Mouse (Mus musculus) adrenal gland, adult 8-10 months (tissue): ENCODE measurements around the gene Pth1r. TPM values are rescaled to one million over a fixed set of nuclear protein-coding genes. Genes with fewer than 3 reads are reported as not detected.

ENCODE experiments used
- DNase-seq: peaks from one replicate; pipeline ENCODE4 v3.0.0; 2022
- total RNA-seq, 4 experiments: library from RNA; stranded (reverse); gene quantifications; 2 replicates each; pipeline ENCODE4 v1.2.4; 2022

The Pth1r gene
- total RNA-seq, 4 experiments from 2014 or later = 7.2 to 12.3 (median 9.3) TPM

DNA sequence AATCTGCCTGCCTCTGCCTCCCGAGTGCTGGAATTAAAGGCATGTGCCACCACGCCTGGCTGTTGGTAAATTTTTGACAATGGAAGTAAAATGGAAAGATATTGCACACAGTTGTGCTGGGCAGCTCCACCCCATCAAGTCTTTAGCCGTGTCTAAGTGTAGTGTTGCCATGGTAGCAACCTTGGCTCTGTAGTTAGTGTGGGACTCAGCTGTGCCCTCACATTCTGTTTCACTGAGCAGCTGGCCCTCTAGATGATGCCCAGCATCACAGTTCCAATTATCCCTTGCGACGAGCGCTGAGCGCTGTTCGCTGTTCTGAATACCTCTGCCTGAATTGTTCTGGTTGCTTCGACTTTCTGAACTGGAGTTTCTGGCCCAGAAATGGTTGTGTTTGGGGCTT is 65.1 kb downstream of the Pth1r start:
- DNase-seq = peak; percentile 52

DNA sequence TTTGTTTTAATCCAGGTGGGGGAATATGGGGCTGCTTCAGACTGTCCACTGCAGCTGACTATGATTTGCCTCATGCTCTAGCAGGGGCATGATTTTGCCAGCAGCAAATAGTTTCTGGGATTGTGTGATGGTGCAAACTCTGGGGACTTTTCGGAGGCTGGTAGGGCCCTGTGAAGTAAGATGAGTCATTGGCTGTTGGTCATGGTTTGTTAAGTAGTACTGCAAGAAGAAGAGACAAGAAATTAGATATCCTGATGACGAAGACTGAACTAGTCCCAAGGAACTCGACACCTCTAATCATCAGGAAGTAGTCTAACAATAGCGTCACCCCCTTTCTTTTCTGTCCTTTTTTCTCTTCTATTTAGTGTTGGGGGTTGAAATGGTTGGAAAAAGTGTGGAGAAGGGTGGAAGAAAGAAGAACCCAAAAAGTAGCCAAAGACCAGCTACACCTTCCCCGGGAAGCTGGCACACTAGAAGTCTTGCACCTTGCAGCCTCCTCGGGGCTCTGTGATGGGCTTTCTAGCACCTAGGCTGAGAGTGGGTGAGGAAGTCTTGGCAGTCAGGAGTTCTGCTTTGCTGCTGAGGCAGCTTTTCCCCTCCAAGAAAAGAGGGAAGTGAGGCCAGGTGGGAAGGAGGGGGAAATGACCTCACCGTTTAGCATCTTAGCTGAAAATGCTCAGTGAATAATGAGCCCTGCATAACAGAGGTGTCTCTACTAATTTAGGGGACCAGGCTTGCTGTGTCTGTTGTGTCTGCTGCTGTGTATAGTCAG is 66.0 kb downstream of the Pth1r start:
- no peak for DNase-seq

DNA sequence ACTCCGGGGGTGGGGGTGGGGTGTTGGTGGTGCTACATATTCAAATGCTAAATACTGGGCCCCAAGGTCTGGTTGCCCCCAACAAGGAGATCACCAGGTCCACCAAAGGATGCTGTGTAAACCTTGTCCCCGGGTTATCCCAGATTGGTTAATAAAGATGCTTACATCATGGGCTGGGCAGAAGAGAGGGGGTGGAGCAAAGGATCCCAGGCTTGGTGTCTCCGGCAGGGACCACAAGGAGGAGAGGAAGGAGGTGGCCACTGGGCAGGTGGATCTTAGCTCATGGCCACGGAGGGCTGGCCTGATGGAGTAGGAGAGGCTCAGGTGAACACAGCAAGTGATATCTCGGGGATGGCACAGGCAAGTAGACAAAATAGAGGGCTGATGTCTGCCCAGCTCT is 68.1 kb downstream of the Pth1r start:
- DNase-seq = no peak

DNA sequence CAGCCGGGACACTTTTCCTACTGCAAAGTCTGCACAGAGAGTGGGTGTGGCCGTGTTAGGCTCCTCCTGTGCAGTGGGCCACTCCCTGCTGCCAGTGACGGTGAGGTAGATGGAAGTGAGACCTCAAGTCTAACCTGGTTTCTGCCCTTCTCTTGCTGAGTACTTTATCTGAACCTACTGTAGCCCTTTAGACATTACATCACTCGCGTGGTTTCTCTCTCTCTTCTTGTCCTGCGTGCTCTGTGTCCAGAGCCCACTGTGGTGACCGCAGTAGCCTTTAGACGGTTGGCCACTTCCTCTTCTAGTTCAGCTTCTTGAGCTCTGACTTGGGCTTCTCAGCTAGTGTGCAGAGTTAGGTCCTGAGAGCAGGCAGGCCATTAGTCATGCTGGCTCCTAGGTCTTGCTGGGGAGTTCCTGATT is 70.4 kb downstream of the Pth1r start:
- no peak for DNase-seq

DNA sequence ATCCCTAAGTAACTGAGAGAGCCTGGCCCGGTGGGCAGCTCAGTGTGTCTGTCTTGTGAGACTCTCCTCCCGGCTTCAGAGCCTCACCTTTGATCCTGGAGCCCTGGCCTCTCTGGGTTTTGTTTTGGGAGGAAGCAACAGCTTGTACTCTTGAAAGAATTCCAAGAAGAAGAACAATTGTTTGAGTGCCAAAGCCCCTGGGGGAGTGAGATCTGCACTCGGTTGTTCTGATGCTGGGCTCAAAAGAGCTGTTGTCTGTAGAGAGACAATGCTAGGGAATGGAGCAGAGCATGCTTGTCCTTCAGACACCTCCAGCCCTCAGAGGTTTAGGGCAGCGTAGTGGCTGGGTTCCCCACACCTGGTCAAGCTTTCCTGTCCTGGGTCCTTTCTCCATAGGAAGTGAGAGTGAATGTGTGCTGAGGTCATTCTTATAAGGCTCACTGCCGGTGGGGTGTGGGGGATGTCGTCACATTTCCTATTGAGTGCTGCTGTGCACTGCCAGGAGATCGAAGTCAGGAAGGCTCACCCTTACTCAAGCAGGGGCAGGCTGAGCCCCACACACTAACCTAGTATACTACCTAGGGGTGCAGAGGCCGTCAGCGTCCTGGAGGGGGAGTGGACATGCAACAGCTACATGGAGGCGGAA is 73.7 kb downstream of the Pth1r start:
- DNase-seq = no peak

DNA sequence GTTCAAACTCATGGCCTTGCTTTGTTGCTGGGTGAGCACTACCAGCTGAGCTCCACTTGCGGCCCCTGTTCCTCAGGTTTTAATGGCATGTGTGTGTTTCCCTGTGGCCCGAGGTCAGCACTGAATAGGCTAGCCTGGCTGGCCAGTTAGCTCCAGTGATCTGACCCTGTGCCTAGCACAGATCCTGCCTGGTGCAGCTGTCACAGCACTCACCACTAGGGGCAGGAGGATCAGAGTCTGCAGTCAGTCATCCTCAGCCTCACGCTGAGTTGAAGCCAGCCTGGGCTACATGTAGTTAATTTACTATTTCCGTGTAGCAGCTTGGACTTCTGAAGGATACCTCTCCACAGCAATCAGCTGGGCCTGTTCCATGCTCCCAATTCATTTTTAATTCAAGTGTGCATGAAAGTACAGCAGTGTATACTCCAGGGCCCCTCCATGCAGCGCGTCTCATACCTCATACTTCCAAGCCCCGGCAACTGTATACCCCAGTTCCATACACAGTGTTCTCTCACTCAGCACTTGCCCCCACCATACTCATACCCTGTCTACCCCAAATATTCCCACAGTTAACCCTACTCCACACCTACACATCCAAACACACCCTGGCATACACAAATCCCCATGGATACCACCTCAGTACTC is 74.4 kb downstream of the Pth1r start:
- DNase-seq = no peak

Other genes starting within 250 kb of the Pth1r start
- gene Setd2, start 214.5 kb downstream of the Pth1r start, total RNA-seq = 10 to 100 TPM; 62.3 to 89.1 (median 69.2) TPM
- gene Nradd, start 122.7 kb downstream of the Pth1r start, total RNA-seq = 10 to 100 TPM; 15.5 to 19.1 (median 16.3) TPM
- 10 to 100 TPM in 2 of 4 experiments, 1 to 10 TPM in 2; 7.7 to 18.1 (median 13.1) TPM for gene Nbeal2, start 93.0 kb downstream of the Pth1r start, total RNA-seq
- gene Ccdc12, start 90.6 kb downstream of the Pth1r start, total RNA-seq = 10 to 100 TPM; 62.7 to 77.9 (median 68.5) TPM
- under 1 TPM in 2 of 4 experiments, not detected in 2; 0.26 to 0.40 TPM for gene Myl3, start 5.3 kb downstream of the Pth1r start, total RNA-seq
- gene Prss42, start 51.0 kb upstream of the Pth1r start, total RNA-seq = not detected
- not detected for gene Prss44, start 66.8 kb upstream of the Pth1r start, total RNA-seq
- gene Prss43, start 79.5 kb upstream of the Pth1r start, total RNA-seq = not detected
- gene Prss45, start 87.4 kb upstream of the Pth1r start, total RNA-seq = under 1 TPM in 1 of 4 experiments, not detected in 3; 0.24 TPM
- gene Prss46, start 97.4 kb upstream of the Pth1r start, total RNA-seq = not detected
- gene Prss50, start 110.8 kb upstream of the Pth1r start, total RNA-seq = not detected
- gene Als2cl, start 132.7 kb upstream of the Pth1r start, total RNA-seq = 10 to 100 TPM; 16.4 to 43.7 (median 30.2) TPM
- gene Tmie, start 133.0 kb upstream of the Pth1r start, total RNA-seq = 1 to 10 TPM; 2.3 to 7.5 (median 5.1) TPM
- not detected for gene Fam240a, start 169.7 kb upstream of the Pth1r start, total RNA-seq
- gene Tdgf1, start 199.0 kb upstream of the Pth1r start, total RNA-seq = under 1 TPM in 1 of 4 experiments, not detected in 3; 0.14 TPM
- gene Lrrc2, start 204.4 kb upstream of the Pth1r start, total RNA-seq = 10 to 100 TPM; 13.0 to 17.1 (median 14.1) TPM
- gene Rtp3, start 243.4 kb upstream of the Pth1r start, total RNA-seq = 1 to 10 TPM; 2.5 to 4.6 (median 3.9) TPM